Mouse (Mus musculus) lung, adult 2 months (tissue): ENCODE data around the gene Mllt10. TPM values are rescaled to one million over a fixed set of nuclear protein-coding genes. Genes with fewer than 3 reads are reported as not detected.
A peak's percentile ranks its signal among the peaks of the same experiment; 100 is the strongest.

Experiments
- DNase-seq: peaks from one replicate; pipeline ENCODE4 v3.0.0; 2022
- H3K4me1 ChIP-seq: fragments of 200-500 bp; 2 replicates; pipeline ENCODE4 v1.6.1; 2011; ENCODE audit warnings: low read length; ENCODE audit not compliant: control insufficient read depth, insufficient read depth
- H3K4me3 ChIP-seq: fragments of 200-500 bp; replicated peaks from 2 replicates; pipeline ENCODE3; 2011; ENCODE audit warnings: low read depth, mild to moderate bottlenecking, control low read depth, low read length; ENCODE audit errors: extremely low read depth
- CTCF ChIP-seq: fragments of 200-500 bp; IDR thresholded peaks from 2 replicates; pipeline ENCODE4 v1.5.1; 2011; ENCODE audit warnings: mild to moderate bottlenecking, low read length, control low read depth; ENCODE audit not compliant: insufficient read depth
- POLR2A ChIP-seq: fragments of 200-500 bp; IDR thresholded peaks from 2 replicates; pipeline ENCODE4 v1.6.1; 2011; ENCODE audit warnings: low read depth, mild to moderate bottlenecking, control low read depth, low read length, borderline replicate concordance; ENCODE audit errors: extremely low read depth
- WGBS: fragments of 180-500 bp; shearing (Covaris S2); methylation state at CpG from one replicate; pipeline ENCODE4 v1.1.7; 2018; 5-methylcytosine and 5-hydroxymethylcytosine counted together
- polyA plus RNA-seq: library from polyadenylated mRNA; depleted of rRNA; stranded (reverse); fragments of >200 nt; gene quantifications from 2 replicates; pipeline ENCODE4 v1.2.3, GENCODE M21; 2012; rRNA removed

Gene Mllt10
- 27.3 and 34.7 TPM in 2 replicates for polyA plus RNA-seq

GRCm38 (mm10) chr2:18055016-18055928 is at the start of gene Mllt10:
Gene Mllt10 (plus strand): TSS chr2:18055237.
- 23% methylated on average over 20 of the region's 20 CpGs for WGBS
- DNase-seq: no peak
- TF ChIP-seq POLR2A: no peak
- TF ChIP-seq CTCF: no peak
- peak within 1 kb of the TSS; percentile 97 for H3K4me3 ChIP-seq
- peaks cover 6% of the 10 kb centered on the region for H3K4me1 ChIP-seq

DNA sequence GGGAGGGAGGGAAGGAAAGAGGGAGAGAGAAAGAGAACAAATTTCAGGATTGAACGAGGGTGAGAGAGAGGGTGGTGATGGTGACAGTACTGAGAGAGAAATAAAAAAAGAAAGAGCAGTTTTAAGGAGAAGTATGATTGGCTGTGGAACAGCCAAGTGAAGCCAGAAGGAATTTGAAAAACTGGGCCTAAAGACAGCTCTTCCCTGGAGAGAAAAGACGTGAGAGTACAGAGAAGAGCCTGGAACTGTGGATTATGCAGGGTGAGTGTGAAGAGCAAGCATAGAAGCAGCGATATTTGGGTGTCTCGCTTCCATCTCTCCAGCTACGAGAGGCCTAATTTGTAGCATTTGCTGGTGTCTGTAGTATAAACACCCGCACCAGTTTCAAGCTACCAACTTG is 43.8 kb upstream of the Mllt10 start:
- WGBS: 86% methylated on average over 6 of the region's 6 CpGs
- H3K4me1 ChIP-seq: no peaks in the 10 kb centered on the region
- no peak for TF ChIP-seq CTCF
- no peak for TF ChIP-seq POLR2A
- H3K4me3 ChIP-seq: no peak overlapping the region
- DNase-seq: no peak

GRCm38 (mm10) chr2:18012866-18013265 is 42.2 kb upstream of the Mllt10 start:
- TF ChIP-seq POLR2A (no peak), CTCF (no peak)
- 92% methylated on average over 3 of the region's 3 CpGs for WGBS
- no peak for DNase-seq
- H3K4me3 ChIP-seq: no peak overlapping the region
- no peaks in the 10 kb centered on the region for H3K4me1 ChIP-seq

DNA sequence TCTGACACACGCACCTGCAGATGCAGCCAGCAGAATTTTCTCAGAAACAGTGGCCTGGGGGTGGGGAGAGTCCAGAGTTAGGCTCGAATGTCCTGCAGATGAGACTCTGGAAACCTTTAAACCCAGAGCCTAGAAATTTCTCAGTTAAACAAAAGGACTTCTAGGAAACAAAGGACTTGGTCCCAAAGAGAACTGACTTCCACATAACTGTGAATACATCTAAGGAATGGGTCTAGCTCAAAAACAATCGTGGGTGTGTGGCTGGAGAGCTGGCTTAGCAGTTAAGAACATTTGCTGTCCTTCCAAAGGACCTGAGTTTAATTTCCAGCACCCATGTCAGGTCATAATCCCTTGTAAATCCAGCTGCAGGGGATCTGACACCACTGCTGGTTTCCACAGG is 39.5 kb upstream of the Mllt10 start:
- WGBS: 60% methylated on average over 3 of the region's 3 CpGs
- no peak for TF ChIP-seq POLR2A
- no peak for TF ChIP-seq CTCF
- Histone ChIP-seq H3K4me3 (no peak overlapping the region), H3K4me1 (no peaks in the 10 kb centered on the region)
- DNase-seq: no peak

DNA sequence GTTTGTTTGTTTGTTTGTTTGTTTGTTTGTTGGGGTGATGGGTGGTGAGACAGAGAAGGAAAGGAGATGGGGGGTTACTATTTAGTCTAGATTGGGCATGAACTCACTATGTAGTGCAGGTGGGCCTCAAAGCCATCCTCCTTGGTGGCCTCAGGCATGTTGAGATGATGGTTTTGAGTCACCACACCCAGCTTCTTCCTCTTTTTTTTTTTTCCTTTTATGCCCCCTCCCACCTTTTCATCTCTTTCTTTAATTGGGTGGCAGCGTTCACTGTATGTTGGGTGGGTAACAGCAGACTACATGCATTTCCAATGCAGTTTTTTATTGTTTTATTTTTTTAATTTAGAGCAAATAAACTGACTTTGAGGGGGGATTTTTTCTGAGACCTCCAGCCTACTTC is 38.4 kb upstream of the Mllt10 start:
- 88% methylated on average over 1 of the region's 1 CpGs for WGBS
- TF ChIP-seq CTCF: no peak
- no peak for TF ChIP-seq POLR2A
- no peak for DNase-seq
- H3K4me1 ChIP-seq: no peaks in the 10 kb centered on the region
- no peak overlapping the region for H3K4me3 ChIP-seq

- DNase-seq: no peak
- TF ChIP-seq POLR2A (no peak), CTCF (no peak)
- 95% methylated on average over 6 of the region's 6 CpGs for WGBS
- H3K4me1 ChIP-seq: no peaks in the 10 kb centered on the region
- H3K4me3 ChIP-seq: no peak overlapping the region
Observed at GRCm38 (mm10) chr2:18017321-18017720, 37.7 kb upstream of the Mllt10 start.

- no peaks in the 10 kb centered on the region for H3K4me1 ChIP-seq
- no peak overlapping the region for H3K4me3 ChIP-seq
- TF ChIP-seq POLR2A: no peak
- no peak for TF ChIP-seq CTCF
- no peak for DNase-seq
- 61% methylated on average over 1 of the region's 1 CpGs for WGBS
Observed at GRCm38 (mm10) chr2:18019122-18019521, 35.9 kb upstream of the Mllt10 start.

- H3K4me1 ChIP-seq: peaks cover 3% of the 10 kb centered on the region
- DNase-seq: no peak
- TF ChIP-seq POLR2A (no peak), CTCF (no peak)
- no peak overlapping the region for H3K4me3 ChIP-seq
- WGBS: 44% methylated on average over 1 of the region's 1 CpGs
Observed at GRCm38 (mm10) chr2:18022886-18023285, 32.2 kb upstream of the Mllt10 start.

DNA sequence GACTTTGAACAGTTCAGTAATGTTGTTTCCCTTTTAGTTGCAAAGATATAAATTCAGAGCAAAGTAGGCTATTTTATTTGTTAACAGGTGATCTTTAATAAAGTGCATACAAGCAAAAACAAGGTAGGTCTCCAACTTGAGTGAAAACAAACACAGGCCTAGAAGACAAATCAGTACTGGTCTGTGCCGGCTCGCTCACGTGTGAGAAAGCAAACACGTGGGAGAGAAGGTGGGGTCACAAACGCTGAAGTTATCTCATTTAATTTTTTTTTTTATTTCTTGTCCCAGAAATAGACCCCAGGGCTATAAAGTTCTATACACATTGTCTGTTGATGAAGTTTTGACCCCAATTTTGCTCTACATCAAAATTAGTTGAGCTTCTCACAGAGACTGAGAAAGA is 29.9 kb upstream of the Mllt10 start:
- peaks cover 3% of the 10 kb centered on the region for H3K4me1 ChIP-seq
- DNase-seq: no peak
- 77% methylated on average over 5 of the region's 5 CpGs for WGBS
- TF ChIP-seq POLR2A (no peak), CTCF (no peak)
- H3K4me3 ChIP-seq: no peak overlapping the region

DNA sequence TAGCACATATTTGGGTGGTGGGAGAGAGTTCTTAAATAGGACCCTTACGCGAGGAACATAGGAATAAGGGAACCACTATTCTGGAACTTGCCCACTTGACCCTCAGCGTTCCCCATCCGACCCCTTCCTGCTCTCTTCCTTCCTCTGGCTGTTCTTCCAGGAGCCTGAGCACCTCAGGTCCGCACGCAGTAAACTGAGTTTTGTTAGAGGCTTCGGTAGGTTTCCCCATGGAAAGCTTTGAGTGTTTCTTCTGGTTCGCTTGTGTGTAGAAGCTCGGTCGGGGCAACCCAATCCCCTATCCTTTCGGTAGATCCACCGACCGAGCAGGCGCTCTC is 29.3 kb upstream of the Mllt10 start:
- TF ChIP-seq POLR2A (no peak), CTCF (no peak)
- H3K4me1 ChIP-seq: peaks cover 3% of the 10 kb centered on the region
- 11% methylated on average over 14 of the region's 14 CpGs for WGBS
- H3K4me3 ChIP-seq: peak overlapping the region; percentile 69
- DNase-seq: no peak
